Mouse (Mus musculus) heart, postnatal 0 days (tissue): ENCODE measurements around the gene Trank1. TPM values are rescaled to one million over a fixed set of nuclear protein-coding genes. Genes with fewer than 3 reads are reported as not detected.

ENCODE experiments used
- ATAC-seq: fragments of 200-750 bp; cut with Nextera tagmentation; 2 replicates; pipeline ENCODE4 v1.8.0; 2017; ENCODE audit warnings: low read depth, moderate number of reproducible peaks, moderate library complexity; ENCODE audit not compliant: insufficient read depth
- DNase-seq: peaks from one replicate; pipeline ENCODE4 v3.0.0-alpha.2; 2016; ENCODE audit warnings: low spot score
- H3K27ac ChIP-seq: fragments of 300-500 bp; sonication (generic); 2 replicates; pipeline ENCODE4 v1.5.1; 2014; ENCODE audit warnings: low read depth, mild to moderate bottlenecking
- H3K27me3 ChIP-seq: fragments of 300-500 bp; sonication (generic); 2 replicates; pipeline ENCODE4 v1.6.1; 2014; ENCODE audit warnings: low read length, mixed read lengths; ENCODE audit not compliant: control insufficient read depth, insufficient read depth
- H3K36me3 ChIP-seq: fragments of 300-500 bp; sonication (generic); replicated peaks from 2 replicates; pipeline ENCODE4 v1.6.1; 2014; ENCODE audit warnings: low read length, mixed read lengths; ENCODE audit not compliant: control insufficient read depth, insufficient read depth
- H3K4me1 ChIP-seq: fragments of 300-500 bp; sonication (generic); 2 replicates; pipeline ENCODE4 v1.6.1; 2014; ENCODE audit warnings: antibody characterized with exemption; ENCODE audit not compliant: control insufficient read depth, insufficient read depth
- H3K4me2 ChIP-seq: fragments of 300-500 bp; sonication (generic); 2 replicates; pipeline ENCODE4 v1.6.1; 2014; ENCODE audit warnings: low read depth, mild to moderate bottlenecking, low read length, moderate library complexity
- H3K4me3 ChIP-seq: fragments of 300-500 bp; sonication (generic); 2 replicates; pipeline ENCODE4 v1.5.1; 2014; ENCODE audit warnings: low read depth, low read length
- H3K9ac ChIP-seq: fragments of 300-500 bp; sonication (generic); replicated peaks from 2 replicates; pipeline ENCODE4 v1.6.1; 2014; ENCODE audit warnings: low read depth, low read length, mixed read lengths
- H3K9me3 ChIP-seq: fragments of 300-500 bp; sonication (generic); replicated peaks from 2 replicates; pipeline ENCODE4 v1.6.1; 2016; ENCODE audit warnings: low read length; ENCODE audit not compliant: control insufficient read depth
- CTCF ChIP-seq: IDR thresholded peaks from 2 replicates; pipeline ENCODE4 v1.5.1; 2016; ENCODE audit warnings: antibody characterized with exemption, control low read depth, low read depth
- EP300 ChIP-seq: IDR thresholded peaks from 2 replicates; pipeline ENCODE4 v1.6.1; 2016; ENCODE audit warnings: antibody characterized with exemption, low read depth
- WGBS: fragments of 180-500 bp; shearing (Covaris S2); extraction: QIAGEN DNeasy Blood & Tissue Kit; methylation state at CpG from one replicate; pipeline ENCODE4 v1.1.7; 2014; 5-methylcytosine and 5-hydroxymethylcytosine counted together
- polyA plus RNA-seq: library from polyadenylated mRNA; unstranded; fragments of >200 nt; fragmentation: Nextera tagmentation; extraction: Ambion mirVana; gene quantifications from 2 replicates; pipeline ENCODE4 v1.2.1, GENCODE M21; 2015
- total RNA-seq: library from RNA; depleted of rRNA; stranded (reverse); fragments of >200 nt; gene quantifications from 2 replicates; pipeline ENCODE4 v1.2.3, GENCODE M21; 2014; ENCODE audit warnings: low replicate concordance

The Trank1 gene
- total and polyA plus RNA-seq, 2 experiments from 2014 or later: 0.04 TPM; not detected in 1

GRCm38 (mm10) chr9:111428698-111429362 is 117.3 kb downstream of the Trank1 start:
- H3K9ac ChIP-seq: no peak overlapping the region
- no peak for TF ChIP-seq EP300
- no peak for TF ChIP-seq CTCF
- 41% methylated on average over 8 of the region's 8 CpGs for WGBS
- no peak overlapping the region for H3K27ac ChIP-seq
- H3K4me1 ChIP-seq: no peaks in the 10 kb centered on the region
- H3K9me3 ChIP-seq: no peaks in the 10 kb centered on the region
- DNase-seq (peak; percentile 14), ATAC-seq (no peak)
- H3K36me3 ChIP-seq: no peaks in the 10 kb centered on the region
- no peaks in the 10 kb centered on the region for H3K27me3 ChIP-seq
- no peak overlapping the region for H3K4me2 ChIP-seq
- H3K4me3 ChIP-seq: no peak overlapping the region

GRCm38 (mm10) chr9:111429363-111429750 is 117.8 kb downstream of the Trank1 start:
- H3K4me3 ChIP-seq: no peak overlapping the region
- H3K9me3 ChIP-seq: no peaks in the 10 kb centered on the region
- WGBS: 24% methylated on average over 2 of the region's 2 CpGs
- H3K27me3 ChIP-seq: no peaks in the 10 kb centered on the region
- no peak overlapping the region for H3K4me2 ChIP-seq
- no peak overlapping the region for H3K27ac ChIP-seq
- H3K4me1 ChIP-seq: no peaks in the 10 kb centered on the region
- no peak for TF ChIP-seq EP300
- TF ChIP-seq CTCF: no peak
- no peak overlapping the region for H3K9ac ChIP-seq
- ATAC-seq (peak; percentile 66; the same call in 1 of the 2 replicates), DNase-seq (peak; percentile 35)
- no peaks in the 10 kb centered on the region for H3K36me3 ChIP-seq

GRCm38 (mm10) chr9:111435429-111435828 is 123.9 kb downstream of the Trank1 start:
- Histone ChIP-seq H3K36me3 (no peaks in the 10 kb centered on the region), H3K4me2 (no peak overlapping the region), H3K27ac (no peak overlapping the region), H3K27me3 (peaks cover 9% of the 10 kb centered on the region), H3K4me3 (no peak overlapping the region), H3K4me1 (0 out of 2 replicates have a peak, but pooled peaks cover 5% of the 10 kb centered on the region), H3K9me3 (no peaks in the 10 kb centered on the region), H3K9ac (no peak overlapping the region)
- TF ChIP-seq CTCF (no peak), EP300 (no peak)
- DNase-seq (no peak), ATAC-seq (0 out of 2 replicates have a peak, but pooled peaks have one; percentile 49)
- 53% methylated on average over 2 of the region's 2 CpGs for WGBS

- peak; percentile 28 for DNase-seq
- no peaks in the 10 kb centered on the region for H3K9me3 ChIP-seq
- no peak within 1 kb of the TSS for H3K27ac ChIP-seq
- peak within 1 kb of the TSS; percentile 80 for H3K4me2 ChIP-seq
- TF ChIP-seq EP300: no peak
- TF ChIP-seq CTCF: no peak
- H3K4me1 ChIP-seq: 0 out of 2 replicates have a peak, but pooled peaks cover 5% of the 10 kb centered on the region
- WGBS: 5% methylated on average over 46 of the region's 57 CpGs
- H3K36me3 ChIP-seq: no peaks in the 10 kb centered on the region
- H3K27me3 ChIP-seq: peaks cover 9% of the 10 kb centered on the region
- peak within 1 kb of the TSS; percentile 53 for H3K4me3 ChIP-seq
- ATAC-seq: peak; percentile 69; the same call in 1 of the 2 replicates
- peak within 1 kb of the TSS; percentile 44 for H3K9ac ChIP-seq
Measured at GRCm38 (mm10) chr9:111438904-111439835, 127.6 kb downstream of the Trank1 start, which contains the start of gene Dclk3. Gene Dclk3, plus strand, starts transcription at chr9:111439081.

- H3K4me1 ChIP-seq: 0 out of 2 replicates have a peak, but pooled peaks cover 5% of the 10 kb centered on the region
- H3K27me3 ChIP-seq: peaks cover 9% of the 10 kb centered on the region
- no peak overlapping the region for H3K9ac ChIP-seq
- no peak overlapping the region for H3K4me2 ChIP-seq
- no peak overlapping the region for H3K4me3 ChIP-seq
- WGBS: 64% methylated on average over 8 of the region's 8 CpGs
- no peaks in the 10 kb centered on the region for H3K9me3 ChIP-seq
- no peak overlapping the region for H3K27ac ChIP-seq
- no peak for ATAC-seq
- TF ChIP-seq EP300 (no peak), CTCF (no peak)
- H3K36me3 ChIP-seq: no peaks in the 10 kb centered on the region
- no peak for DNase-seq
Measured at GRCm38 (mm10) chr9:111439836-111440201, 128.3 kb downstream of the Trank1 start.
